Mouse (Mus musculus): ENCODE results near the gene BC048671.

- TF ChIP-seq CTCF (conservative IDR thresholded peaks at IDR 0.05; ENCODE audit: insufficient read depth, insufficient read length, low read depth, low read length) (no peak), POLR2A (IDR thresholded peaks at IDR 0.05; ENCODE audit: low read depth, low read length) (no peak)
Observed at GRCm38 (mm10) chr6:90324463-90324862, 23.4 kb downstream of the BC048671 start.
